Mouse (Mus musculus): Measurements from ENCODE around the gene Defb20.

DNA sequence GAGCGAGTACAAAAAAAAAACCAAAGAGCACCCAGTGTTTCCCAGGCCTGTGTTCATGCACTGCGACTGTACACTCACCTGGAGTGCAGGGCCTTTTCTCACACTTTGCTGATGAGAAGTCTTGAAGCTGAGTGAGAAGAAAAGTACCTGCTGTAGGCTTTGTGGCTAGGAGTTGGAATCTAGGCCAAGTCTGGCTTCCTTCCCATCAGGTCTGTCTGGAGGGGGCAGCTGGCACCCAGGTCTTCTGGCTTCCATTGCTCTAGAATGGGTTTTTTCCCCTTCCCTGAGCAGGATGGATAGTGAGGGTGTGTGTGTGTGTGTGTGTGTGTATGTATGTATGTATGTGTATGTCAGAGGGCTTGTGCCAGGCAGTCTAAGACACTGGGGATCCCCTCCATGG, 37.0 kb upstream of the Defb20 start:
- TF ChIP-seq HCFC1 (IDR thresholded peaks at IDR 0.05; ENCODE audit: borderline replicate concordance, insufficient read depth, low read length) (no peak), CHD2 (IDR thresholded peaks at IDR 0.05; ENCODE audit: low read depth, low read length) (no peak), MAFK (IDR thresholded peaks at IDR 0.05; ENCODE audit: insufficient read depth, low read depth, low read length) (no peak)

Measured in ES-E14 (cell line).